Mouse (Mus musculus) intestine, embryonic 15.5 days (tissue): ENCODE measurements around the gene Adamts20. TPM values are rescaled to one million over a fixed set of nuclear protein-coding genes. Genes with fewer than 3 reads are reported as not detected.
A peak's percentile ranks its signal among the peaks of the same experiment; 100 is the strongest.

ENCODE experiments used
- ATAC-seq: fragments of 200-750 bp; cut with Nextera tagmentation; 2 replicates; pipeline ENCODE4 v1.8.0; 2017; ENCODE audit warnings: moderate TSS enrichment, moderate library complexity
- H3K27ac ChIP-seq: fragments of 300-500 bp; sonication (generic); 2 replicates; pipeline ENCODE4 v1.5.1; 2015; ENCODE audit warnings: mild to moderate bottlenecking, inconsistent platforms
- H3K27me3 ChIP-seq: fragments of 300-500 bp; sonication (generic); replicated peaks from 2 replicates; pipeline ENCODE4 v1.6.1; 2015; ENCODE audit warnings: inconsistent platforms
- H3K36me3 ChIP-seq: fragments of 300-500 bp; sonication (generic); 2 replicates; pipeline ENCODE4 v1.6.1; 2015; ENCODE audit warnings: inconsistent platforms
- H3K4me1 ChIP-seq: fragments of 300-500 bp; sonication (generic); replicated peaks from 2 replicates; pipeline ENCODE4 v1.6.1; 2015; ENCODE audit warnings: inconsistent platforms
- H3K4me2 ChIP-seq: fragments of 300-500 bp; sonication (generic); replicated peaks from 2 replicates; pipeline ENCODE4 v1.6.1; 2015; ENCODE audit warnings: mild to moderate bottlenecking, inconsistent platforms
- H3K4me3 ChIP-seq: fragments of 300-500 bp; sonication (generic); replicated peaks from 2 replicates; pipeline ENCODE4 v1.5.1; 2015; ENCODE audit warnings: inconsistent platforms
- H3K9ac ChIP-seq: fragments of 300-500 bp; sonication (generic); 2 replicates; pipeline ENCODE4 v1.6.1; 2015; ENCODE audit warnings: inconsistent platforms
- H3K9me3 ChIP-seq: fragments of 300-500 bp; sonication (generic); 2 replicates; pipeline ENCODE4 v1.6.1; 2016; ENCODE audit warnings: inconsistent platforms
- WGBS: fragments of 180-500 bp; shearing (Covaris S2); methylation state at CpG from one replicate; pipeline ENCODE4 v1.1.7; 2015; 5-methylcytosine and 5-hydroxymethylcytosine counted together
- polyA plus RNA-seq: library from polyadenylated mRNA; unstranded; fragments of >200 nt; fragmentation: Nextera tagmentation; extraction: Ambion mirVana; gene quantifications from 2 replicates; pipeline ENCODE4 v1.2.1, GENCODE M21; 2015

Adamts20 gene
- polyA plus RNA-seq, 1 experiment from 2014 or later = 2.2 TPM

GRCm38 (mm10) chr15:94475975-94476374, 10.8 kb upstream of the Adamts20 start:
- ATAC-seq = no peak
- H3K4me1 ChIP-seq = no peaks in the 10 kb centered on the region
- H3K27ac ChIP-seq = no peak overlapping the region
- no peaks in the 10 kb centered on the region for H3K9me3 ChIP-seq
- H3K27me3 ChIP-seq = no peaks in the 10 kb centered on the region
- 81% methylated on average over 5 of the region's 5 CpGs for WGBS
- no peak overlapping the region for H3K9ac ChIP-seq
- no peaks in the 10 kb centered on the region for H3K36me3 ChIP-seq
- no peak overlapping the region for H3K4me3 ChIP-seq
- H3K4me2 ChIP-seq = no peak overlapping the region

- no peak overlapping the region for H3K4me3 ChIP-seq
- H3K4me1 ChIP-seq = no peaks in the 10 kb centered on the region
- no peaks in the 10 kb centered on the region for H3K27me3 ChIP-seq
- no peaks in the 10 kb centered on the region for H3K36me3 ChIP-seq
- no peak overlapping the region for H3K27ac ChIP-seq
- 65% methylated on average over 5 of the region's 5 CpGs for WGBS
- no peak for ATAC-seq
- no peaks in the 10 kb centered on the region for H3K9me3 ChIP-seq
- H3K4me2 ChIP-seq = no peak overlapping the region
- H3K9ac ChIP-seq = no peak overlapping the region
These were observed 5.1 kb upstream of the Adamts20 start for GRCm38 (mm10) chr15:94470361-94470760.

DNA sequence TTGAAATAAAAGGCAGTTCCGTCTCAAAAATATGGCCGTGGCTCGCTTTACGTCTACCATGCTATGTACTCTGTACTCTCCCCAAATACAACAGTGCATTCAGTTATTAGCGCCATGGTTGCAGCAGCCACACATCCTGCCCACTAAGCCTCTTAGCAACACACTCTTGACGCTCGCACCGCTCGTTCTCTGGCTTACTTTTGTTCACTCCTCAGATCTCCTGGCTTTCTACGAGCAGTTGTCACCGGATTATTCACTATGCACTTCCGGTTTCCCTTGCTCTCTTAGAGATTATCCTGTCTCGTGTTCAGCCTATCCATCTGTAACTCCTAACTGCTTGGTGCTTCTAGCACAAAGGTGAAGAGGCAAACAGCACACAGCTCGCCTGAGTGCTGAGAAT, 337 bp downstream of the Adamts20 start:
- H3K9me3 ChIP-seq = no peaks in the 10 kb centered on the region
- H3K9ac ChIP-seq = no peak overlapping the region
- no peak for ATAC-seq
- H3K4me1 ChIP-seq = no peaks in the 10 kb centered on the region
- H3K36me3 ChIP-seq = no peaks in the 10 kb centered on the region
- no peak overlapping the region for H3K4me2 ChIP-seq
- H3K27ac ChIP-seq = no peak overlapping the region
- no peak overlapping the region for H3K4me3 ChIP-seq
- 81% methylated on average over 14 of the region's 14 CpGs for WGBS
- H3K27me3 ChIP-seq = no peaks in the 10 kb centered on the region

DNA sequence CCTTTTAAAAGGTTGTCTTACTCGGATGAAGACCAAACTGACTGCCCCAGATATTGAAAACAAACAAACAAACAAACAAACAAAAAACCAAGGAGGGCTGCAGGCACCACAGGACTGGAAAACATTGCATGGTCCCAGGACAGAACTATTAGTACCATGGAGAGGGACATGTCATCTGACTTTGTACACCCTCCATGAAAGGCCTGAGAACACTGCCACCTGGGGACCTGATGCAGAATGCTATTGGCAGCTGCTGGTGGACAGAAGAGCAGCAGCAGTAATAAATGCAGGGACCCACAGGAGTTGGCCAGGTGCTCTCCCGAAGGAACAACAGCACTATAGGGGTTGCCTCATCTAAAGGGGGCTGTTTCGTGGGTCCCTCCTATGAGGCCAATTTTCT, 2.0 kb downstream of the Adamts20 start:
- Histone ChIP-seq H3K9ac (no peak overlapping the region), H3K4me2 (no peak overlapping the region), H3K9me3 (no peaks in the 10 kb centered on the region), H3K4me3 (no peak overlapping the region), H3K4me1 (no peaks in the 10 kb centered on the region), H3K27me3 (no peaks in the 10 kb centered on the region), H3K36me3 (no peaks in the 10 kb centered on the region), H3K27ac (no peak overlapping the region)
- no peak for ATAC-seq
- WGBS = 66% methylated on average over 3 of the region's 3 CpGs

- no peak overlapping the region for H3K4me2 ChIP-seq
- 48% methylated on average over 3 of the region's 3 CpGs for WGBS
- no peaks in the 10 kb centered on the region for H3K36me3 ChIP-seq
- ATAC-seq = no peak
- no peak overlapping the region for H3K9ac ChIP-seq
- no peak overlapping the region for H3K27ac ChIP-seq
- H3K9me3 ChIP-seq = no peaks in the 10 kb centered on the region
- no peaks in the 10 kb centered on the region for H3K4me1 ChIP-seq
- no peak overlapping the region for H3K4me3 ChIP-seq
- no peaks in the 10 kb centered on the region for H3K27me3 ChIP-seq
These were observed 3.0 kb downstream of the Adamts20 start for GRCm38 (mm10) chr15:94462206-94462605.

DNA sequence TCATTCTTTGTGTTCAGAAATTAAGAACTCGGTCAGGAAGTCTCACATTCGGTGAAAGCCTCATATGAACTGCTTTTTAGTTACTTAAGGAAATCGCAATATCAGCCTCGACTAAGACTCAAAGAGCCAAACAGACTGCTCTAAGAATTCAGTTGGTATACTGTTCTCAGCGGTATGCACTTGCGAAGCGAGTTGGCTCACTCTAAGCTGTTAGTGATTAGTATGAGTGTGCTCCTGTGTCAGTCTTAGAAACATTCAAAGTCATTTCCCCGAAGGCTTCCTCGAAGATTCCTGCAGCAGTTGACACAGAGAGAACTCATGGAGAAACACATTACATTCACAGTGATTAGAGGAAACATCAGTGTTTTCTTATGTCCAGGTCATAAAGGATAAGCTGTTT, 4.1 kb downstream of the Adamts20 start:
- H3K4me2 ChIP-seq = no peak overlapping the region
- no peak overlapping the region for H3K27ac ChIP-seq
- H3K9me3 ChIP-seq = no peaks in the 10 kb centered on the region
- no peak overlapping the region for H3K9ac ChIP-seq
- H3K27me3 ChIP-seq = no peaks in the 10 kb centered on the region
- H3K4me3 ChIP-seq = no peak overlapping the region
- no peaks in the 10 kb centered on the region for H3K36me3 ChIP-seq
- 71% methylated on average over 9 of the region's 9 CpGs for WGBS
- H3K4me1 ChIP-seq = no peaks in the 10 kb centered on the region
- ATAC-seq = no peak

DNA sequence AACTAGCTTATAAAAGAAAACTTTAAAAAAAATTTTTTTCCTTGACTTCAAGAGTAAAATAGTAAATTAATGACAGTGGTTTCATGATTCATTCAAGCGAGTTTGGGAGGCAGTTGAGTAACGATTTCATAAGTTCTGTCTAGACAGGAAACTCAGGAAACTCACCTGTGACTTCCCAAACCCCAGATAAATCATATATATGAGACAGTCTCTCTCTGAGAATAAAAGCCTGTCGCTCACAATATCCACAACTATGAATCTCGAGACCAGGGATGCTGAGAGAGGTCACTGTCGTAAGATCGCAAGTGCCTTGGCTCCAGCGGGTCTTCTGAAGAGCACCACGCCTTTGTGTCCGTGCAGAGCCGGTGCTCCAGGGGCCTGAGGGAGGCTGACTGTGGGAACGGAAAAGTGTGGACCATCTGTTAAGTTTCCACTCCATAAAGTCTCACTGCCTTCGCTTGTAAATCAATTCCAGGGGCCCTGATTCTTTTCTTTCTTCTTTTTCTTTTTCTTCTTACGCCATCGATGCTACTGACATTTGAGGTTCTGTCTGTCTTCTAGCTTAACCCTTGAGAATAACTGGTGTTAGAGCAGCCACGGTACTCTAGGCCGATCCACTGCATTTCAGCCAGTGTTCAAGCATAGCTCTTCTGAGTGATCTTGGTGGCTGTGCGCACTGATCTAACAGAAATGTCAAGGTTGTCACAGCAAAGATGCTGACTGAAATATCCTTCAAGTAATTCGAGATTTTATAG, 7.4 kb downstream of the Adamts20 start:
- H3K4me2 ChIP-seq = no peak overlapping the region
- no peak for ATAC-seq

DNA sequence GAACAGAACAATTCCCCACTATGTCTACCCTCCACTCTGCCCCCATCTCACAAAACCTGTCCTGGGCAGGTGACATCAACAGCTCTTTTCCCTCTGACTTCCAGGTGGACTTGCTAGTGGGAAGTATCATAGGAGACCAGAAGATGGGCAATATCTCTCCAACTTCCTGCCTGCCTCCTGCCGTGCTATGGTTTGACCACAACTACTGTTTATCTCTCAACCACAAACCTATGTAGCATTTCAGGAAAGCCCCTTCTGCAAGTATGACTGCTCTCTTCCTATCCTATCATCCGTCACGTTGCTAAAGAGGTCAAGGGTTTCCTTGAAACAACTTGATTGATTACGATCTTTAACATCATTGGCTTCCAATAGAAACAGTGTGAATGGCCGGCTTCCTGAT, 12.4 kb downstream of the Adamts20 start:
- Histone ChIP-seq H3K4me2 (no peak overlapping the region), H3K4me3 (no peak overlapping the region), H3K4me1 (no peaks in the 10 kb centered on the region), H3K27me3 (no peaks in the 10 kb centered on the region), H3K27ac (no peak overlapping the region), H3K9ac (no peak overlapping the region), H3K9me3 (no peaks in the 10 kb centered on the region), H3K36me3 (no peaks in the 10 kb centered on the region)
- ATAC-seq = no peak
- WGBS = 75% methylated on average over 5 of the region's 5 CpGs

More for the DNA sequence above, 7.4 kb downstream of the Adamts20 start:
- Histone ChIP-seq H3K27me3 (no peaks in the 10 kb centered on the region), H3K9ac (no peak overlapping the region), H3K4me3 (no peak overlapping the region), H3K4me1 (no peaks in the 10 kb centered on the region), H3K9me3 (no peaks in the 10 kb centered on the region), H3K36me3 (no peaks in the 10 kb centered on the region), H3K27ac (no peak overlapping the region)
- WGBS = 49% methylated on average over 18 of the region's 18 CpGs

DNA sequence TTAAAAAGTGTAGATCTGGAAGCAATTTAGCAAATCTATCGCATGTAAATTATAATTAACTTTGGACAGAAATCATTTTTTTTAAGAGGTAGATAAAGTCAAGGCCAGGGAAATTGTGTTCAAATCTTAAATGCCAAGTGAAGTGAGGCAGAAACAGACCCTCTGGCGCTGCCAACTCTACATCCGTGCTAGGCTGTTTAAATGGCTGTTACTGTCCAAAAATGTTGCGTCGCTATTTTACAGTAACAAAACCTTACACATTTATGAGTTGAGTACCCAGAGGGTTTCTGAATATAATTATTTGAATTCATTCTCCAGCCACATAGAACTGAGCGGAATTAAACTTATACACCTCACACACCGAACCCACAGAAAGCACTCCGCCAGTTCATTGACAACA, 13.6 kb downstream of the Adamts20 start:
- H3K4me1 ChIP-seq = no peaks in the 10 kb centered on the region
- WGBS = 94% methylated on average over 8 of the region's 8 CpGs
- H3K36me3 ChIP-seq = no peaks in the 10 kb centered on the region
- H3K27ac ChIP-seq = no peak overlapping the region
- no peak overlapping the region for H3K9ac ChIP-seq
- no peak for ATAC-seq
- no peak overlapping the region for H3K4me3 ChIP-seq
- H3K9me3 ChIP-seq = no peaks in the 10 kb centered on the region
- H3K27me3 ChIP-seq = no peaks in the 10 kb centered on the region
- H3K4me2 ChIP-seq = no peak overlapping the region

GRCm38 (mm10) chr15:94444437-94445136, 20.6 kb downstream of the Adamts20 start:
- peak; percentile 62 for ATAC-seq
- no peak overlapping the region for H3K9ac ChIP-seq
- H3K27me3 ChIP-seq = no peaks in the 10 kb centered on the region
- H3K36me3 ChIP-seq = no peaks in the 10 kb centered on the region
- peak overlapping the region; percentile 89 for H3K27ac ChIP-seq
- 0 out of 2 replicates have a peak overlapping the region, but pooled peaks have one; percentile 26 for H3K4me2 ChIP-seq
- no peak overlapping the region for H3K4me3 ChIP-seq
- WGBS = 38% methylated on average over 8 of the region's 8 CpGs
- peaks cover 17% of the 10 kb centered on the region; the same call in 1 of the 2 replicates for H3K4me1 ChIP-seq
- no peaks in the 10 kb centered on the region for H3K9me3 ChIP-seq

GRCm38 (mm10) chr15:94444043-94444436, 21.2 kb downstream of the Adamts20 start:
- 56% methylated on average over 11 of the region's 11 CpGs for WGBS
- H3K4me1 ChIP-seq = peaks cover 17% of the 10 kb centered on the region; the same call in 1 of the 2 replicates
- H3K27me3 ChIP-seq = no peaks in the 10 kb centered on the region
- no peak overlapping the region for H3K9ac ChIP-seq
- peak overlapping the region; percentile 52; the same call in 1 of the 2 replicates for H3K27ac ChIP-seq
- no peaks in the 10 kb centered on the region for H3K9me3 ChIP-seq
- H3K4me3 ChIP-seq = no peak overlapping the region
- no peak overlapping the region for H3K4me2 ChIP-seq
- no peak for ATAC-seq
- no peaks in the 10 kb centered on the region for H3K36me3 ChIP-seq

DNA sequence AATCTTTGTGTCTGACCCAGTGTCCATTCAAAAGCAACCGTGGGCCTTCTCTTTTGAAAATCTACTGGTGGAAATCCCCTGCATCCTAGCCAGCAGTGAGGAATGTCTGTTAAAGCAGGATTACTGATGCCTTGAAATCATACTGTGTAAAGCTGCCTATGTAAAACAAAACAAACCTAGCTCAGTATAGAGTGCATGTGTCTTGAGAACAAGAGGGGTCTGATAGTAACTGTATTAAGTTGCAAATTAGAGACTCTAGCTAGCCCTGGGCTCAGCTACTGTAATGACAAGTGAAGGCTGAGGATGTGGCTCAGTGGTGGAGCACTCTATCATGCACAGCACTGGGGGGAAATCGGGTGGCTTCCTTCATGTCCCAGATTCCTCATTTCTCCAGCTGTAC, 22.2 kb downstream of the Adamts20 start:
- WGBS = 56% methylated on average over 2 of the region's 2 CpGs
- no peak for ATAC-seq
- Histone ChIP-seq H3K9ac (no peak overlapping the region), H3K4me2 (no peak overlapping the region), H3K36me3 (no peaks in the 10 kb centered on the region), H3K27me3 (no peaks in the 10 kb centered on the region), H3K27ac (0 out of 2 replicates have a peak overlapping the region, but pooled peaks have one; percentile 52), H3K4me3 (no peak overlapping the region), H3K9me3 (no peaks in the 10 kb centered on the region), H3K4me1 (peaks cover 17% of the 10 kb centered on the region; the same call in 1 of the 2 replicates)

DNA sequence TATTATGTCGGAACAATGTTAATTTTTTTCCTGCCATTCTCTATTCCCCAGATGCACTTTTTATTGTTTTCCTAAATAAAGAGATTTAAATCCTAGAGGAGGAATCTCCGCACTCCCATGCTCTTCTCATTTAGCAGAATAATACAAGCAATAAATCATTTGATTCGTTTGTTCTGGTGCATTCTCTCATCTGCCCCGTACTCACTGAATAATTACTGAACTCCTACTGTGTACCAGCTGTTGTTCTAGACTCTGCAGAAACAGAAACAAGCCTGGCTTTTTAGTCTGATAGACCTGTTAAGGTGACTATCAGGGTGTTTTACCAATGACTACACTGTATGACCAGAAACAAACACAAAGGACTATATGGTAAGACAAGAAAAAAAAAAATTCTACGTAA, 29.7 kb downstream of the Adamts20 start:
- no peak overlapping the region for H3K4me3 ChIP-seq
- no peaks in the 10 kb centered on the region for H3K4me1 ChIP-seq
- ATAC-seq = no peak
- H3K9ac ChIP-seq = no peak overlapping the region
- no peaks in the 10 kb centered on the region for H3K9me3 ChIP-seq
- H3K27ac ChIP-seq = no peak overlapping the region
- no peaks in the 10 kb centered on the region for H3K27me3 ChIP-seq
- WGBS = 64% methylated on average over 5 of the region's 5 CpGs
- H3K36me3 ChIP-seq = no peaks in the 10 kb centered on the region
- H3K4me2 ChIP-seq = no peak overlapping the region
